ENCODE assay signal across 19 mouse cellular contexts in the genomic region with DNA sequence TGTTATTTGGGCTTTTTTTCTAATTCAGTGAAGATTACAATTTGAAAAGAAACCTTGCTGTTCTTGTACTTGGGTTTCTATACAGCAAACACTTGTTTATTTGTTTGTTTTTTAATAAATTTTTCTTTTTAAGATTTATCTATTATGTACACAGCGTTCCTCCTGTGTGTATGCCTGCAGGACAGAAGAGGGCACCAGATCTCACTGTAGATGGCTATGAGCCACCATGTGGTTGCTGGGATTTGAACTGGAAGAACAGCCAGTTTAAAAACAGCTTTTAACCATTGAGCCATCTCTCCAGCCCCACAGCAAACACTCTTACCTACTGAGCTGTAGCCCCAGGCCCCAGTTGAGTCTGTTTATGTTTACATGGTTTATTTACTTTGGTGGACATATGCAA. TPM values are rescaled to one million over a fixed set of nuclear protein-coding genes. Genes with fewer than 3 reads are reported as not detected.
A peak's percentile ranks its signal among the peaks of the same experiment; 100 is the strongest.
DNase-seq lines count a peak whose midpoint lies in the region; TF ChIP-seq lines count a peak whose summit lies in the region.
"Had no signal": no experiment of that assay in that cellular context is flagged by ENCODE, and none has a peak within 500 bp of the region (broad histone marks: within the 10 kb centered on the region; RNA-seq: fewer than 3 reads in every experiment).

No protein-coding gene starts in this region.

- DNase-seq in gastrocnemius, adult 2 months, result no peak
- DNase-seq in gastrocnemius, postnatal 4 days (ENCODE audit: low spot score in 2 of 2), result no peak
- no peak for DNase-seq in left cerebral cortex, adult 2 months (ENCODE audit: extremely low spot score in 1 of 2, low spot score in 2 of 2)
- DNase-seq in left cerebral cortex, postnatal 14 days (ENCODE audit: low spot score in 2 of 2), result no peak
- peak; percentile 43 for DNase-seq in 416B (ENCODE audit: low read depth)
- no peak for DNase-seq in brain, embryonic 14.5 days (ENCODE audit: low read depth)
- no peak for DNase-seq in thymus, postnatal 36 days
- DNase-seq: adrenal gland, adult 8-10 months; cerebellum, postnatal 14 days; gastrocnemius, postnatal 25 days; heart, postnatal 14 days; layer of hippocampus, postnatal 36 days; lung, adult 2 months; spleen, adult 18-20 months; thymus, adult 18-20 months had no signal

- intact Hi-C loops in gastrocnemius, adult 2 months (cut with DNase I), result no loop called here
- intact Hi-C loops in left cerebral cortex, adult 2 months (cut with DNase I), result no loop called here
- intact Hi-C loops in left cerebral cortex, postnatal 14 days (cut with DNase I), result no loop called here

- TF ChIP-seq POLR2A in brain, embryonic 14.5 days (IDR thresholded peaks at IDR 0.05; ENCODE audit: borderline replicate concordance, extremely low read depth, insufficient read depth, insufficient read length, poor library complexity, severe bottlenecking), result no peak

- H3K4me3 ChIP-seq in gastrocnemius, adult 2 months, result no peak overlapping the region
- no peak overlapping the region for H3K4me3 ChIP-seq in left cerebral cortex, adult 2 months
- H3K4me3 ChIP-seq: forebrain, embryonic 12.5 days; hindbrain, embryonic 13.5 days; limb, embryonic 15.5 days; neural tube, embryonic 13.5 days had no signal

- no peak overlapping the region for H3K27ac ChIP-seq in gastrocnemius, adult 2 months
- no peak overlapping the region for H3K27ac ChIP-seq in left cerebral cortex, adult 2 months
- H3K27ac ChIP-seq: forebrain, embryonic 12.5 days; hindbrain, embryonic 13.5 days; limb, embryonic 15.5 days; neural tube, embryonic 13.5 days had no signal

- TF ChIP-seq CTCF in gastrocnemius, adult 2 months (IDR thresholded peaks at IDR 0.05), result peak; percentile 27; the same call in 1 of the 2 replicates
- TF ChIP-seq CTCF in left cerebral cortex, adult 2 months (IDR thresholded peaks at IDR 0.05), result peak; percentile 38
- TF ChIP-seq CTCF in brain, embryonic 14.5 days (IDR thresholded peaks at IDR 0.05; ENCODE audit: borderline replicate concordance, extremely low read depth, insufficient read depth, insufficient read length), result peak; percentile 16; the same call in 1 of the 2 replicates

RNA-seq across cellular contexts. Expression of a gene that starts 20.4 kb away (rescaled TPM):
- 1 to 10 TPM; 7.6 to 9.7 TPM for total RNA-seq in gastrocnemius, adult 2 months (2021)
- total RNA-seq in gastrocnemius, postnatal 4 days (2021), result 10 to 100 TPM; 16.1 to 16.4 TPM
- 10 to 100 TPM; 40.8 to 43.1 TPM for total RNA-seq in left cerebral cortex, adult 2 months (2021)
- total RNA-seq in left cerebral cortex, postnatal 14 days (2021), result 10 to 100 TPM; 57.1 to 68.7 TPM
- 96.9 and 115 TPM in 2 replicates for polyA plus RNA-seq in brain, embryonic 14.5 days (2012; rRNA removed)

RNA-seq across cellular contexts. Expression of a gene that starts 20.6 kb away (rescaled TPM):
- 10 to 100 TPM; 41.8 to 50.7 TPM for total RNA-seq in gastrocnemius, adult 2 months (2021)
- total RNA-seq in gastrocnemius, postnatal 4 days (2021), result 10 to 100 TPM; 49.1 to 52.6 TPM
- total RNA-seq in left cerebral cortex, adult 2 months (2021), result 100 to 1,000 TPM; 116 to 117 TPM
- 100 to 1,000 TPM; 116 to 117 TPM for total RNA-seq in left cerebral cortex, postnatal 14 days (2021)
- 149 and 191 TPM in 2 replicates for polyA plus RNA-seq in brain, embryonic 14.5 days (2012; rRNA removed)

RNA-seq across cellular contexts. Expression of a gene that starts 28.0 kb away (rescaled TPM):
- total RNA-seq in gastrocnemius, adult 2 months (2021), result 1 to 10 TPM; 3.8 to 4.3 TPM
- 10 to 100 TPM; 23.2 to 24.3 TPM for total RNA-seq in gastrocnemius, postnatal 4 days (2021)
- 1 to 10 TPM; 6.9 to 7.3 TPM for total RNA-seq in left cerebral cortex, adult 2 months (2021)
- total RNA-seq in left cerebral cortex, postnatal 14 days (2021), result 10 to 100 TPM; 10.5 to 12.9 TPM
- 68.5 and 80.2 TPM in 2 replicates for polyA plus RNA-seq in brain, embryonic 14.5 days (2012; rRNA removed)

RNA-seq across cellular contexts. Expression of a gene that starts 42.5 kb away (rescaled TPM):
- total RNA-seq in gastrocnemius, adult 2 months (2021), result 10 to 100 TPM; 27.5 to 33.3 TPM
- 10 to 100 TPM; 26.2 to 27.9 TPM for total RNA-seq in gastrocnemius, postnatal 4 days (2021)
- total RNA-seq in left cerebral cortex, adult 2 months (2021), result 10 to 100 TPM; 39.0 to 45.4 TPM
- 10 to 100 TPM; 32.7 to 34.5 TPM for total RNA-seq in left cerebral cortex, postnatal 14 days (2021)
- 26.2 and 26.8 TPM in 2 replicates for polyA plus RNA-seq in brain, embryonic 14.5 days (2012; rRNA removed)

RNA-seq across cellular contexts. Expression of a gene that starts 47.7 kb away (rescaled TPM):
- 10 to 100 TPM; 29.9 to 30.0 TPM for total RNA-seq in gastrocnemius, adult 2 months (2021)
- total RNA-seq in gastrocnemius, postnatal 4 days (2021), result 10 to 100 TPM; 42.8 to 42.9 TPM
- total RNA-seq in left cerebral cortex, adult 2 months (2021), result 10 to 100 TPM; 43.9 to 47.5 TPM
- total RNA-seq in left cerebral cortex, postnatal 14 days (2021), result 10 to 100 TPM; 43.5 to 44.6 TPM
- polyA plus RNA-seq in brain, embryonic 14.5 days (2012; rRNA removed), result 61.3 and 66.2 TPM in 2 replicates
